Mouse (Mus musculus): ENCODE data around the gene Epha6. TPM values are rescaled to one million over a fixed set of nuclear protein-coding genes. Genes with fewer than 3 reads are reported as not detected.
"Not testable (repeated sequence)": the region's sequence is repeated elsewhere in the genome, so short reads cannot be mapped to it uniquely, and the experiment has no call there.

The Epha6 gene
- polyA plus RNA-seq, 1 experiment from 2014 or later, result 0.29 TPM

DNA sequence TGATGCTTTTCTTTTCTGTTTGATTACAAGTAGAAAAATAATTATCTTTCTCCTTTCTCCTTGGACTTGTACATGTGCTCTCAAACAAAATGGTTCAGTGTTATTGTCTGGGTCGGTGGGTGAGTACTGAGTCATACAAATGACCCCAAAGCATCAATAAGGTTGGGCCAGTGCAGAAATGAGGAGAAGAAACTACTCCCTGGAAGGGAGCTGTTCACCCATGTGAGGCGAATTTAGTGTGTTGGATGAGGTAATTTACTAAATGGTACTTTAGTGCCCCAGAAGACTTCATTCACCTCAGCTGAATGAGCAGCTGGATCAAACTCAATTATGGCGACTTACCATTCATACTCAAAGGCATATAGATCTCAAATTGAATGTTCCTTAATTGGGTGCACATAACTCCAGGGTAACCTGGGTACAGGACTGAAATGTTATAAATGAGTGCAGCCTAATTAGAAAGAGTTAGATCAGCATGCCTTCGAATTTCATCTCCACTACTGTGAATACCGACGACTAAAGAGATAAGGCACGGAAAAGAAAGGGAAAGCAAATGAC is 751.1 kb downstream of the Epha6 start:
- H3K4me3 ChIP-seq (ENCODE audit: low read length), result no peak overlapping the region
- no peaks in the 10 kb centered on the region for H3K27me3 ChIP-seq (replicated peaks; ENCODE audit: control insufficient read depth, insufficient read depth, low read length)
- no peaks in the 10 kb centered on the region for H3K36me3 ChIP-seq (ENCODE audit: control insufficient read depth, insufficient read depth, low read length)
- H3K27ac ChIP-seq (ENCODE audit: low read length), result no peak overlapping the region
- 73% methylated on average over 7 of the region's 7 CpGs for WGBS
- ATAC-seq, result no peak
- H3K4me1 ChIP-seq (ENCODE audit: control insufficient read depth, insufficient read depth, low read length), result no peaks in the 10 kb centered on the region
- no peak overlapping the region for H3K4me2 ChIP-seq (ENCODE audit: low read depth, low read length)
- H3K9me3 ChIP-seq (ENCODE audit: control insufficient read depth, low read length), result no peaks in the 10 kb centered on the region
- H3K9ac ChIP-seq (ENCODE audit: low read depth, low read length), result no peak overlapping the region

DNA sequence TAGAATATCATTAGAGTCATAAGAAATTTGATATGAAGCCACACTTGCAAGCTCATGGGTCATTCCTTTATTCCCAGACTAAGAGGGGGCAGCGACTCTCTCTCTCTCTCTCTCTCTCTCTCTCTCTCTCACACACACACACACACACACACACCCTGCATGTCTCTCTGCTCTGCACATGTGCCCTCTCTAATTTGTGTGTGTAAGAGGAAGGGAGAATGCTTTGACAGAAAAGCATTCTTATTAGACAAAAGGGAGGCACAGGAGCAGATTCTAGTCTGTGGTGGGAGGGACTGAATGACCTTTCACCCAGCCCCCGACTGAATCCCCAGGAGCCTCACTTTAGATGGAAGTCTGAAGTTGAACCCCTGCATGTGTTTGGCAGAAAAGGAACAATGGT is 752.6 kb downstream of the Epha6 start:
- H3K4me1 ChIP-seq (ENCODE audit: control insufficient read depth, insufficient read depth, low read length), result no peaks in the 10 kb centered on the region
- WGBS, result 56% methylated on average over 2 of the region's 2 CpGs
- no peaks in the 10 kb centered on the region for H3K27me3 ChIP-seq (replicated peaks; ENCODE audit: control insufficient read depth, insufficient read depth, low read length)
- no peak overlapping the region for H3K4me2 ChIP-seq (ENCODE audit: low read depth, low read length)
- ATAC-seq, result no peak
- no peak overlapping the region for H3K4me3 ChIP-seq (ENCODE audit: low read length)
- H3K27ac ChIP-seq (ENCODE audit: low read length), result no peak overlapping the region
- H3K9me3 ChIP-seq (ENCODE audit: control insufficient read depth, low read length), result no peaks in the 10 kb centered on the region
- H3K36me3 ChIP-seq (ENCODE audit: control insufficient read depth, insufficient read depth, low read length), result no peaks in the 10 kb centered on the region
- H3K9ac ChIP-seq (ENCODE audit: low read depth, low read length), result no peak overlapping the region

DNA sequence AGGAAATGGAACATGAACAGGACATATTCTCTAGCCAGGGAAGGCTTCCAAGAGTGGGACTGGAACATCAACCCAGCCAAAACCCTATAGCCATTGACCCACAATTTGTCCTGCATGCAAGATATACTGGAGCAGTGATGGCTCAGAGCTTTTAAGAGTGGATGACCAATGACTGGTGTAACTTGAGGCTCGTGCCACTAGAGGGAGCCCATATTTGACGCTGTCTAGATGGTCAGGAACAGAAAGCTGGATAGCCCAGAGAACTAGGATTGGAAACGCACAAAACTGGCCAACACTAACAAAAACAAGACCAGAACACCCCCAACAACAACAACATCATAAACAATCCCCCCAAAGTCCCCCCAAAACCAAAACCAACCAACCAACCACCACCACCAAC is 758.8 kb downstream of the Epha6 start:
- Histone ChIP-seq H3K36me3 (ENCODE audit: control insufficient read depth, insufficient read depth, low read length) (no peaks in the 10 kb centered on the region), H3K9me3 (ENCODE audit: control insufficient read depth, low read length) (no peaks in the 10 kb centered on the region), H3K9ac (ENCODE audit: low read depth, low read length) (no peak overlapping the region), H3K27ac (ENCODE audit: low read length) (no peak overlapping the region), H3K27me3 (replicated peaks; ENCODE audit: control insufficient read depth, insufficient read depth, low read length) (no peaks in the 10 kb centered on the region), H3K4me2 (ENCODE audit: low read depth, low read length) (no peak overlapping the region), H3K4me3 (ENCODE audit: low read length) (no peak overlapping the region), H3K4me1 (ENCODE audit: control insufficient read depth, insufficient read depth, low read length) (no peaks in the 10 kb centered on the region)
- WGBS, result 25% methylated on average over 3 of the region's 3 CpGs
- no peak for ATAC-seq

DNA sequence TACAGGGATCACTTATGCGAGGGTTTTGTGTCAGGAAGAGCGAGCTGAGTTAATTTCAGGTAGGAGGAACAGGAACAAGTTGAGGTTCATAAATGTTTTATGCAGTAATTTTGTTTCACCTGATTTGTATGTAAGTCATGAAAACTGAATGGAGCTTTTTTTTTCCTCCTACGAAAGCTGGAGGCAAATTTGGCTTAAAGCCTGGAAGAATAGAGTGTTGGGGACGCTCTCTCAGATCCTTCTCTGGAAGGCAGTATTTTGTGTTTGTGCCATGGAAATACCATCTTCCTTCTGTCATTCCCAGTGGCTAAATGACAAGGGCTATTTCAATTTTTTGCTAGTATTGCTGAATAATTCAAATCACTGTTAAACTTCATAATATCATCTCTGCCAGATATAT is 768.6 kb downstream of the Epha6 start:
- no peaks in the 10 kb centered on the region for H3K4me1 ChIP-seq (ENCODE audit: control insufficient read depth, insufficient read depth, low read length)
- no peaks in the 10 kb centered on the region for H3K9me3 ChIP-seq (ENCODE audit: control insufficient read depth, low read length)
- no peaks in the 10 kb centered on the region for H3K36me3 ChIP-seq (ENCODE audit: control insufficient read depth, insufficient read depth, low read length)
- 80% methylated on average over 4 of the region's 4 CpGs for WGBS
- H3K4me3 ChIP-seq (ENCODE audit: low read length), result no peak overlapping the region
- H3K27me3 ChIP-seq (replicated peaks; ENCODE audit: control insufficient read depth, insufficient read depth, low read length), result no peaks in the 10 kb centered on the region
- no peak for ATAC-seq
- no peak overlapping the region for H3K9ac ChIP-seq (ENCODE audit: low read depth, low read length)
- H3K4me2 ChIP-seq (ENCODE audit: low read depth, low read length), result no peak overlapping the region
- H3K27ac ChIP-seq (ENCODE audit: low read length), result no peak overlapping the region

DNA sequence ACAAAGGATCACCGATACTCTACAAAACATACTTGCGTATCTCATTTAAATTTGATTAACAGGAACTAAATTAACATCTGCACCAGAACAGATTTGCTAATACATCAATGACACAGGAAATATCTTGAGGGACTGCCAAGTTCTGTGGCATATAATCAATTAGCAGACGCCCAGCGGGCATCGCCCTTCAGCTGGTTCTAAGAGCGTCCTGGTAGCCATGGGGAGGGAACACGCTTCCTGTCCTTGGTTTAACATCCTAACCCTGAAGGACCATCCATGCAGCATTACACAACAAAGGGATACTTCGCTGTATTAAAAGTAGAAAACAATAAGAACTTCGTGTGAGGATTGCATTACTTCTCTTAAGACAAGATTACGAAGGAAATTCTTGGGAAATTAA is 769.0 kb downstream of the Epha6 start:
- Histone ChIP-seq H3K4me2 (ENCODE audit: low read depth, low read length) (no peak overlapping the region), H3K27ac (ENCODE audit: low read length) (no peak overlapping the region), H3K4me3 (ENCODE audit: low read length) (no peak overlapping the region), H3K36me3 (ENCODE audit: control insufficient read depth, insufficient read depth, low read length) (no peaks in the 10 kb centered on the region), H3K9ac (ENCODE audit: low read depth, low read length) (no peak overlapping the region), H3K9me3 (ENCODE audit: control insufficient read depth, low read length) (no peaks in the 10 kb centered on the region), H3K4me1 (ENCODE audit: control insufficient read depth, insufficient read depth, low read length) (no peaks in the 10 kb centered on the region), H3K27me3 (replicated peaks; ENCODE audit: control insufficient read depth, insufficient read depth, low read length) (no peaks in the 10 kb centered on the region)
- no peak for ATAC-seq
- 84% methylated on average over 10 of the region's 10 CpGs for WGBS

DNA sequence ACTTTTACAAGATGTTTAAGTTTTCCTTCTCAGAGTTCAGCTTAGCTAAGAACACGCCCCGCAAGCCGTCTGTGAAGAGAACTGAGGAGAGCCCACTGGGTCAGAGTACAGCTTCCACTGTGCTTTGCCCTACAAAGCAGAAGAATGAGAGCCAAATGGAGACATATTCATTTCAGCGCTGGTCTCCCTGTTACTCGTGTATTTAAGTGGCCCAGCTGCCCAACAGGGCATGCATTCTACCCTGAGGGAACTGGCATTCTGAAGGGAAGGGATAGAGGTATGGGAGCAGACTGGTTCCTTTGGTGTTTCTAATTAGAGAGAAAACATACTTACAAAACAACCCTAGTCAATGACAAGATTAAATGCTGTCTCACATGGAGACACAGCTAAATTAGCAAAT is 772.9 kb downstream of the Epha6 start:
- no peak overlapping the region for H3K27ac ChIP-seq (ENCODE audit: low read length)
- no peaks in the 10 kb centered on the region for H3K9me3 ChIP-seq (ENCODE audit: control insufficient read depth, low read length)
- no peaks in the 10 kb centered on the region for H3K36me3 ChIP-seq (ENCODE audit: control insufficient read depth, insufficient read depth, low read length)
- no peak for ATAC-seq
- no peaks in the 10 kb centered on the region for H3K27me3 ChIP-seq (replicated peaks; ENCODE audit: control insufficient read depth, insufficient read depth, low read length)
- H3K9ac ChIP-seq (ENCODE audit: low read depth, low read length), result no peak overlapping the region
- WGBS, result 71% methylated on average over 5 of the region's 5 CpGs
- H3K4me2 ChIP-seq (ENCODE audit: low read depth, low read length), result no peak overlapping the region
- no peak overlapping the region for H3K4me3 ChIP-seq (ENCODE audit: low read length)
- no peaks in the 10 kb centered on the region for H3K4me1 ChIP-seq (ENCODE audit: control insufficient read depth, insufficient read depth, low read length)

DNA sequence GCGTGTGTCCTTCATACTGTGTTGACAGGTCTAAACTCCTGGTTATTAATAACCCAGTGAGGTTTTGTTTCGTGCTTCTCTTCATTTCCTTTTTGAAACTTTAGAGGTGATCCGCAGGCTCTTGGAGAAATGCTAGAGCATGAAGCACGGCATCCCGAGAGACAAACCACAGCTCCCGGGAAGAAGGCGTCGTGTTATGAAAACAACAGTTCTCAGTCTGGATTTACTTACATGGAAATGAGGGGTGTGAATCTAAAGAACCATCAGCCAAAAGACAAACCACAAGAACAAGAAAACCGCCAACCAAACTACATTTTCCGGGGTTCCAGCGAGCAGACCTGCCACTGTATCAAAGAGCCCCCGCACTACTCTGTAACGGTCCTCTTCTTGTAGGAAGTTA is 775.7 kb downstream of the Epha6 start:
- H3K9me3 ChIP-seq (ENCODE audit: control insufficient read depth, low read length), result no peaks in the 10 kb centered on the region
- H3K4me1 ChIP-seq (ENCODE audit: control insufficient read depth, insufficient read depth, low read length), result no peaks in the 10 kb centered on the region
- no peak overlapping the region for H3K9ac ChIP-seq (ENCODE audit: low read depth, low read length)
- no peak overlapping the region for H3K27ac ChIP-seq (ENCODE audit: low read length)
- H3K4me3 ChIP-seq (ENCODE audit: low read length), result no peak overlapping the region
- no peaks in the 10 kb centered on the region for H3K36me3 ChIP-seq (ENCODE audit: control insufficient read depth, insufficient read depth, low read length)
- H3K27me3 ChIP-seq (replicated peaks; ENCODE audit: control insufficient read depth, insufficient read depth, low read length), result no peaks in the 10 kb centered on the region
- no peak overlapping the region for H3K4me2 ChIP-seq (ENCODE audit: low read depth, low read length)
- ATAC-seq, result no peak
- WGBS, result 88% methylated on average over 13 of the region's 13 CpGs

DNA sequence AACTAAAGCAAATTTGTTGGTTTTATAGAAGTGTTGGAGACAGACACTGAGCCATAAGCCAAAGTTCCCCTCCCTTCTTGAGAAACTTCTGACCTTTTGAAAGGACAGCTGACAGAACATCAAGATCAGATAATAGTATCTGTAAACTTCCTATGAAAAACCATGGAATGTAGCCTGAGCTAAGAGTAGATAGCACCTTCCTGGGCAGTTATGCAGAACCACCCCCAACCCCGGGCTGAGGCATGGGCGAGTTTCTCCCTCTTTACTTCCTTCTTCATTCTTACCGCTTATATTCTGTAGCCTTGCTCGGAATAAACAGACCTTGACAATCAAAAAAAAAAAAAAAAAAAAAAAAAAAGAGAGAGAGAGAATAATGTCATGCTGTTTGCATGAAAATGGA is 805.5 kb downstream of the Epha6 start:
- not testable (repeated sequence) for H3K4me3 ChIP-seq (ENCODE audit: low read length); ATAC-seq; H3K36me3 ChIP-seq (ENCODE audit: control insufficient read depth, insufficient read depth, low read length); H3K9ac ChIP-seq (ENCODE audit: low read depth, low read length); H3K27ac ChIP-seq (ENCODE audit: low read length); H3K4me2 ChIP-seq (ENCODE audit: low read depth, low read length); H3K9me3 ChIP-seq (ENCODE audit: control insufficient read depth, low read length); H3K4me1 ChIP-seq (ENCODE audit: control insufficient read depth, insufficient read depth, low read length); H3K27me3 ChIP-seq (replicated peaks; ENCODE audit: control insufficient read depth, insufficient read depth, low read length)
- 76% methylated on average over 4 of the region's 4 CpGs for WGBS

DNA sequence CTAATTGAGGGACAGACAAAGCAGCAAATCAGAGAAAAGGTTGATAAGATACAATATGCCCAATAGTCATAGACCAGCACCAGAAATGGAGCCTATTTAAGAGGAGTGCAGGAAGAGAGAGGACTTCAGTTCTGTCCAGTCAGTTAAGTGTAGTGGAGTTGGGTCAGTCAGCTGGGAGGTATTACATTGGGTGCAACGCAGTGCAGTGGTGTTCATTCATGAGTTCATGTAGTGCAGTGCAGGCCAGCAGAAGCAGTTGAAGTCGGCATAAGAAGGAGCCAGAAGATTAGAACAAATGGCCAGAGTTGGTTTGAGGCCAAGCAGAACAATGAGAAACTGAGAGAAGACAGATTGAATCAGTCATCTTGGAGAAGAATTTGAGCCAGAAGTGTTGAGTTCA is 833.0 kb downstream of the Epha6 start:
- H3K4me1 ChIP-seq (ENCODE audit: control insufficient read depth, insufficient read depth, low read length), result no peaks in the 10 kb centered on the region
- 75% methylated on average over 2 of the region's 2 CpGs for WGBS
- H3K4me3 ChIP-seq (ENCODE audit: low read length), result no peak overlapping the region
- no peak for ATAC-seq
- no peaks in the 10 kb centered on the region for H3K9me3 ChIP-seq (ENCODE audit: control insufficient read depth, low read length)
- H3K27me3 ChIP-seq (replicated peaks; ENCODE audit: control insufficient read depth, insufficient read depth, low read length), result no peaks in the 10 kb centered on the region
- H3K27ac ChIP-seq (ENCODE audit: low read length), result no peak overlapping the region
- H3K9ac ChIP-seq (ENCODE audit: low read depth, low read length), result no peak overlapping the region
- no peaks in the 10 kb centered on the region for H3K36me3 ChIP-seq (ENCODE audit: control insufficient read depth, insufficient read depth, low read length)
- H3K4me2 ChIP-seq (ENCODE audit: low read depth, low read length), result no peak overlapping the region

DNA sequence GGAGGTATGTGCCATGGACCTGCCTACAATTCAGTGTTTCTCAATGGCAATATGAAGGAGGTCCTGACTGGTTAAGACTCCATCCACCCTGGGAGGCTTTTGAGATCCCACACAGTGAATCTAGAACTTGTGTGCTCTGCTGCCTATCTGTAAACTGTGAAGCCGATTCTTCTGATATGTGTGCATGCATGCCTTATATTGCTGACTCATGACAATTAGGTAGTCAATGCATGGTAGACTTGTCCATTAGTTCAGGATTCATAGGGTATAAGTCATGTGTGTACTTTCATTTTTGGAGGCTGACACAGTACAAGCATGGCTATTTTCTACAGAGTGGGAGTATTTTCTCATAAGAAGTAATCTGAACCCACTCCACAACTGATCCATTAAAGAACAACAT is 834.9 kb downstream of the Epha6 start:
- no peak for ATAC-seq

More for the DNA sequence above, 834.9 kb downstream of the Epha6 start:
- Histone ChIP-seq H3K9me3 (ENCODE audit: control insufficient read depth, low read length) (no peaks in the 10 kb centered on the region), H3K36me3 (ENCODE audit: control insufficient read depth, insufficient read depth, low read length) (no peaks in the 10 kb centered on the region), H3K27ac (ENCODE audit: low read length) (no peak overlapping the region), H3K4me2 (ENCODE audit: low read depth, low read length) (no peak overlapping the region), H3K27me3 (replicated peaks; ENCODE audit: control insufficient read depth, insufficient read depth, low read length) (no peaks in the 10 kb centered on the region), H3K4me1 (ENCODE audit: control insufficient read depth, insufficient read depth, low read length) (no peaks in the 10 kb centered on the region), H3K4me3 (ENCODE audit: low read length) (no peak overlapping the region), H3K9ac (ENCODE audit: low read depth, low read length) (no peak overlapping the region)
- WGBS, result 88% methylated on average over 1 of the region's 1 CpGs

Measured in intestine, embryonic 16.5 days (tissue).